Mouse (Mus musculus): Measurements from ENCODE around the gene Pgm1.

The Pgm1 gene

DNA sequence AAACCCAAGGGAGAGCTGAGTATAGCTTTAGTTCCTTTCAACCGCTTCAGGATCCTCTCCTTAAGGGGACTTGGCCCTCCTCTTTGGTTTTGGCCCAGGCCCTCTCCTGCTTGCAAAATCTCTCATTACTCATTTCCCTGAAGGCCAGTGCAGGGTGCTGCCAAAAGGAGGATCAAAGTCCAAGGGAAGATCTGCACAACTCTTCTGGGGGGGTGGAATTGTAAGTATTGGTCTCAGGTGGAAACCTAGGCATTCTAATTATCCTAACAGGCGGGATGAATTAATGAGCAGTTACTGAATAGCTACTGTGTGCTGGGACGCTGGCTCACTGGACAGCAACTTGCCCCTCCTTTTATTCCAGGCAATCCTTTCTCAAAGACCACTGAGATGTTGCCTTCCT lies 82.3 kb downstream of the Pgm1 start:
- no peak for DNase-seq (ENCODE audit: low spot score in 2 of 2)

DNA sequence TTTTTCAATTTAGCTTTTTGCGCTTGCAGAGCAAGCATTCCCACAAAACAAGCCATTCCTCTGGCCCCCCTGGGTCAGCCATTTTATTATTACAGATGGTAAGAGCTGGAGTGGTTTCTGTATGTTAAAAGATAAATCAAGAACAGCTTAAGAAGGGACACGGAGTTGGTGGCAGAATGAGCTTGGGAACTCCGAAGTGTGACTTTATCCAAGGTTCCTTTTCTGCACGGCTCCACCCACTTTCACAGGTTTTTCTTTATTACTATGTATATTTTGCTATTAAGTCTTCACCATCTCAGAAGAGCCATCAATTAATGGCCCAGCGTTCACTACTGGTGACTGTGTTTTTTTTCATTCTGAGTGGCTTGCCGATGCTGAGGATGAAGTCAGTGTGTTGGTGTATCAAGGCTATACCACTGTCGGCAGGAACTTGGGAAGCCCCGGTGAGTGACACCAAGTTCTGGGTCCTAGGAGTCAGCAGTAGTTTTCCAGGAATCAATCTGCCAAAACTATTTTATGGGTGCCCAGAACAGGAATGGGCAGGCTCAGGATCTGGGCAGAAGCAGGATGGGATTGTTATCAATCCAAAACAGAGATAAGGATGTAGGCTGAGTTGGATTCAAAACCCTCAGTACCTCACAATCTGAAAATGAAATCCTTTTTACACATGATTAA lies 83.3 kb downstream of the Pgm1 start:
- DNase-seq (ENCODE audit: low spot score in 2 of 2), result no peak

DNA sequence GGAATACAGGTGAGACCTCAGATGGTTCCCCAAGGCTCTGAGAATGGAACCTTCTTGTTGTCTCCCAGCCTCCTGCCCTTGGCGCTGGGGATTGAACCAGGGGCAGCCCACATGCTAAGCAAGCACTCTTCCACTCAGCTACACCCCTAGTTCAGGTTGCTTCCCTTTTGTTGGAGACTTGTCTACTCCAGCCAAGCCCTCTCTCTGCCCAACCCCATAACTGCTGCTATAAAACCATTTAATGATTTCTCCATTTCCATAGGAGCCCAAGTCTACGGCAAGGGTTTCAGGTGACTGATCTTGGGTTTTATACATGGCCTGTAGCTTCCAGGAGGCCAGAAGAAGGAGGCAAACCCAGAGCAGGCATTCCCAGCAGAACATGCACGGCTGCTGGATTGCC lies 98.6 kb downstream of the Pgm1 start:
- DNase-seq (ENCODE audit: low spot score in 2 of 2), result no peak

DNA sequence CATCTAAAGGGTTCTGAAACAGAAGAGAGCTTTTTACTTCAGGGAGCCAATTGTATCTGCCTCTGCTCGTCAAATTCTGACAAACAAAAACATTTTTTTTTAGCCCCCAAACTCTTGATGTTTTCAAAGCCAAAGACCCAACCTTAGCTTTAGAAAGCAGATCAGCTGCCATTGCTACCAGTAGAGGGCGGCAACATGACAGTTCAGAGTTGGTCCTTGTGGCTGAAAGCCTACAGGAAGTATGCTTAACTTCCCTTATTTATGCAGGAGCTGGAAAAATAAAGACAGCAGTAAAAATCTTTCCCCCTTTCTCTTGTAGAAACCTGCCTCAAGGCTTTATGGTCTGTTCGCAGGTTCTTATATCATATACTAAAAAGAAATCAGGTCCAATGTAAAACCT lies 99.4 kb downstream of the Pgm1 start:
- peak; percentile 40 to 78 for DNase-seq (ENCODE audit: low spot score in 2 of 2)

DNA sequence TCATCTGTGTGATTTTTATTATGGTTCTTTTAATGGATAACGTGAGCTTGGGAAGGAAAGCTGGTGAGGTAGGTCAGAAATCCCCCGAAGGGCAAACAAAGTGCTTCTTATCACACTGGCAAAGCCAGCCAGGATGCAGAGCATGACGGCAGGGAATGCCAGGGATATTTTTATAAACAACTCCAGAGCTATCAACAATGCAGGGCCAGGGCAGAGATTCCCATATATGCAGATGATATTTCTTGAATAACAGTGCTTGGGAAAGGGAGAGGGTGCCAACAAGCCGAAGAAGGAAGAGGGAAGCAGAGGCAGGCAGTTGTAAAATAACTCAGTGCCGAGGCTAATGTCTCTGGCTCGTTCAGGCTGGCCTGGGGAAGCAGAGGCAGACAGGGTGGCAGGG lies 102.1 kb downstream of the Pgm1 start:
- no peak for DNase-seq (ENCODE audit: low spot score in 2 of 2)

DNA sequence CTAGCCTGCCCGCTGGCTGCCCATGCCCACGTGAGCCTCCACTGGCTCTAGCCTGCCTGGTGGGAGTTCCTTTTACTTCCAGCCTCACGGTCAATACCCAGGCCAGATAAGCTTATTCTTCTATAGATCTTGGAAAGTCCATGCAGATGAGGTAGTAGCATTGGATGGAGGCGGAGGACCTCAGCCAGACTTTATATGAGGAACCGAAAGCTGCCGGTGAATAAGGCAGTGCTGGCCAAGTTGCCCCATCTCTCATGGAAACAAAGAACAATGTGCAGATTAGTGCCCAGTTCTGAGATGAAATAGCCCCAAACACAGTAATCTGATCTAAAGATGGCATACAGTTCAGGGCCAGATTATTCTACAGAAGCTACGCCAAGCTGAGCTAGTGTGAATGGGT lies 103.4 kb downstream of the Pgm1 start:
- peak in 1 of 2 experiments; percentile 13 for DNase-seq (ENCODE audit: low spot score in 2 of 2)

DNA sequence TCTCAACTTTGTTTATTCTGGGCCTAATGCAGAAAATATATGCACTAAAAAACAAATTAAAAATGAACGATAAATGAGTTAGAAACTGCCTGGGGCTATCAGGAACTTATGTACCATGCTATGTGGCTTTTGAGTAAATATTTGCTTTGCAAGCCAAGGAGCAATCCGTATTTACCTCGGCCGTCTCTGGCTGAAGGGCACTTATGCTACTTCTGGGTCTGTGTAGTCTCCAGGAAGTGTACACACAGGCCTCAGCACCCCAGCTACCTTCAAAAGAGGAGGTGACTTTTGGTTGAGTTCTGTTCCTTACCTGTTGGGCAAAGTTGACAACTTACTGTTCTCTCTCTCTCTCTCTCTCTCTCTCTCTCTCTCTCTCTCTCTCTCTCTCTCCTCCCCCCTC lies 104.7 kb downstream of the Pgm1 start:
- DNase-seq (ENCODE audit: low spot score in 2 of 2), result no peak

DNA sequence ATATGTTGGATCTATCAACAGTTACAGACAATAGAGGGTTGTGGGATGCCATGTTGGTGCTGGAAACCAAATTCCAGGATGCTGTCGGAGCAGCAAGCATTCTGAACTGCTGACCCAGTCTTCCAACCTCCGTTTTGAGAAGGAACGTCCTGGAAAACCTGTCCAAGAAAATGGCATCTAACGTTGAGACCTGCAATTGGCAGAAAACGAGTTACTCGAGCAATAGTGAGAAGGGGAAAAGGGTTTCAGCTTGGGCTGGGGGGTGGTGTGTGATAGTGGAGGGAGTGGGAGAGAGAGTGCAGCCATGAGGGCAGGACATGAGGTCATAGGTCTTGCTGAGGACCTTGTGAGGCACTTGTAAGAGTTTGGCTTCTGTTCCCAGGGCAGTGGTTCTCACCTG lies 105.8 kb downstream of the Pgm1 start:
- DNase-seq (ENCODE audit: low spot score in 2 of 2), result peak in 1 of 2 experiments; percentile 53

DNA sequence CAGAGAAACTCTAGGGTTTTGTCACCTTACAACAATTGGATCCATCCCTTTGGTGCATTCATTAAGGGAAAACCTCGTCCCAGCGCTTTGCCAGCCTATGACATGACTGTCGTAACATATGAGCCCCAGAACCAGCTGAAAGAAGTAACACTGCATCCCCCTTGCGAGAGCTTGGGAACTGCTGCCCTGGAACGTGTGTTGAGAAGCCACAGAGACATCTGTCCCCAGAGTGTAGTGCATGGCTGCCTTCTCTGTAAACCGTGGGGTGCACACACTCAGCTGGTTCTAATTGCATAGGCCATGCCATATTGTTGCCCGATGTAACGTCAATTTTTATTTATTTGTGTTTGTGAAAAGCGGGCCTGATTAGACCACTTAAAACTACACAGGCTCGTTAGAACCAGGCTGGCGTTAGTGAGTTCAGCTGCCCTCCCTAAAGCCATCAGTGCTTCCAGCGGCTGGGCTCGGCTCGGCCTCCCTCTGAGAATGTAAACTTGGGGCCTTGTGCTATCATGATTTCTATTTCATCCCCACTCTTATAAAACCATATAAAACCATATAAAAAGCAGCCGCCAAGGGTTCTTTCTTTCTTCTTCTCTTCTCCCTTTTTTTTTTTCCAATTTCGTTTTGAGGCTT lies 106.8 kb downstream of the Pgm1 start:
- peak in 1 of 2 experiments; percentile 58 for DNase-seq (ENCODE audit: low spot score in 2 of 2)
